Mouse (Mus musculus): ENCODE data around the gene Hist1h2bk.

- TF ChIP-seq CTCF (IDR thresholded peaks at IDR 0.05; ENCODE audit: low read depth, low read length) = no peak
- no peak for TF ChIP-seq GATA1 (IDR thresholded peaks at IDR 0.05; ENCODE audit: borderline replicate concordance, low read length)
- TF ChIP-seq POLR2AphosphoS5 (IDR thresholded peaks at IDR 0.05; ENCODE audit: insufficient replicate concordance, low read depth, low read length) = no peak
- no peak for TF ChIP-seq TAL1 (conservative IDR thresholded peaks at IDR 0.05; ENCODE audit: low read depth, low read length)
- TF ChIP-seq GATA2 (IDR thresholded peaks at IDR 0.05; ENCODE audit: borderline replicate concordance, low read depth, low read length) = no peak
Measured at GRCm38 (mm10) chr13:22007121-22007510, 28.6 kb upstream of the Hist1h2bk start.
